Mouse (Mus musculus): ENCODE measurements at regions not wholly inside any gene's neighbourhood (a gene's known extent, or its start where the extent isn't known, plus 50 kb on each side); places are given as distances from the start of the nearest gene placed in this dataset.

- Histone ChIP-seq H3K4me3 (replicated peaks) (no peak overlapping the region), H3K4me2 (no peak overlapping the region), H3K4me1 (no peaks in the 10 kb centered on the region), H3K27ac (no peak overlapping the region), H3K9me3 (no peaks in the 10 kb centered on the region), H3K27me3 (replicated peaks) (no peaks in the 10 kb centered on the region), H3K36me3 (no peaks in the 10 kb centered on the region), H3K9ac (no peak overlapping the region)
- 64% methylated on average over 3 of the region's 3 CpGs for WGBS
- no peak for ATAC-seq (ENCODE audit: insufficient read depth, low FRiP score, low read depth)
Observed at GRCm38 (mm10) chr15:68624831-68625230, 2124.1 kb upstream of the Lrrc6 start.

DNA sequence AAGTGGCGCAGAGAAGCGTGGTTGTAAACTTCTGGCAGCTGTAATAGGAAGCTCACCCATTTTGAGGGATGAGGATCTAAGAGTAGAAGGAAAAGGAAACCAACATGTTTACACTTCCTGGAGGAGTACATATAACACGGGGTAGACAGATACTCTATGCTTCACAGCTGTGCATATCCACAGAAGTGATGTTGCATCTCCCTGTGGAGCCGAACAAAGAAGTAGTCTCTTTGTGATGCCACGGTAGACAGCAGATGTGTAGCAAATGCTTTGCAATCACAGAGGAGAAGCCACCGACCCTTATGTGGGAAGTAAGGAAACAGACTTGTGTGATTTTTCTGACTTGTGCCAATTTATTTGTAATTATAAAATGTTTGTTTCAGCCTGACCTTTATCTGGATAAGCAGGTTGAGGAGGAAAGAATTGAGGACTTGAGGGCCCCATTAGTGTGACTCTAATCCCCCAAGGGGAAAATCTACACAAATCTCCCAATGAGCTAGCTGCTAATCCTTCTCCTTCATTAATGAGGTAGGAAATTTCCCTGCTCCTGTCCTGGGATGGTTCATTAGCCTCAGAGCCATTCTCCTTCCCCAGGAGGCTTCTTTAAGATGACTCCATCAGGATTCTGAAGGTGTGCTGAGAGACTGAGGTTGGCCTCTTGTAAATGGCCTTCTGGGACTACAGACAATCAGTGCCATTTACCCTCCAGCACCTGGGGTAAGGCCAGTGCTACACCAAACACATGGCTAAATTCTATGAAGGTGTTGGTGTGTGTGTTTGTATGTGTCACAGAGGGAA lies 2119.9 kb upstream of the Lrrc6 start:
- WGBS = 75% methylated on average over 6 of the region's 6 CpGs
- H3K9me3 ChIP-seq = no peaks in the 10 kb centered on the region
- no peaks in the 10 kb centered on the region for H3K36me3 ChIP-seq
- no peak overlapping the region for H3K27ac ChIP-seq
- no peak for ATAC-seq (ENCODE audit: insufficient read depth, low FRiP score, low read depth)
- H3K9ac ChIP-seq = no peak overlapping the region
- H3K4me1 ChIP-seq = no peaks in the 10 kb centered on the region
- H3K4me2 ChIP-seq = no peak overlapping the region
- H3K4me3 ChIP-seq (replicated peaks) = no peak overlapping the region
- no peaks in the 10 kb centered on the region for H3K27me3 ChIP-seq (replicated peaks)

DNA sequence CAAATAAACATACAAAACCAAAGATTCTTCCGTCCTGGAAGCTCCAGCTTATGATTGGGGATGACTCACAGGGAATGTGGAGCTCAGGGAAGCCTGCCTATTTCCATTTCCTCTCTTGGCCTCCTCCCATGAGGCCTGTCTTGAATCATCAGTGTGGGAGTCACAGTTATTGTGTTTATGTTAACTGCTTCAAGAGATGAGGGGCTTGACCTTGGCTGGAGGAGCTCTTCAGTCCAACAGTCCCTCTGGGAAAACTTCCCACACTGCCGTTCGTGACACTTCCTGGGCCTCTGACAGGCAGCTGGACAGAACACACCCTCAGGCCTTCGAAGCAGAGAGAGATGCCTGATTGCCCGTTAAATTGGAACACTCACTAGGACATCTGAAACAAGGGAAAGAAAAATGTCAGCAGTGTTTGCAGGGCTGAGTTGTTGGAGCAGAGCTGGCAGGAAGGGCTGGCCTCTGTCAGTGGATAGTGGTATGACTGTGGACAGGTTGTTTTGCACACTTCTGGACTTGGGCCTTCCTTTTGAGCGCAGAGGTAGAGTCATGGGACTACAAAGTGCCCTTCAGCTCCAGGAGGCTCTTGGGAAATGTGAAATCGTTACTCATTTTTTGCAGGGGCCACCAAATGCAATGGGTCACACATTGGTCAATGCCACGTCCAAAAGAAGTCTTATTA lies 2105.5 kb upstream of the Lrrc6 start:
- H3K9me3 ChIP-seq = no peaks in the 10 kb centered on the region
- H3K27ac ChIP-seq = no peak overlapping the region
- no peaks in the 10 kb centered on the region for H3K36me3 ChIP-seq
- no peaks in the 10 kb centered on the region for H3K4me1 ChIP-seq
- H3K4me3 ChIP-seq (replicated peaks) = no peak overlapping the region
- H3K4me2 ChIP-seq = no peak overlapping the region
- WGBS = 43% methylated on average over 8 of the region's 8 CpGs
- no peak overlapping the region for H3K9ac ChIP-seq
- ATAC-seq (ENCODE audit: insufficient read depth, low FRiP score, low read depth) = peak; percentile 79
- no peaks in the 10 kb centered on the region for H3K27me3 ChIP-seq (replicated peaks)

DNA sequence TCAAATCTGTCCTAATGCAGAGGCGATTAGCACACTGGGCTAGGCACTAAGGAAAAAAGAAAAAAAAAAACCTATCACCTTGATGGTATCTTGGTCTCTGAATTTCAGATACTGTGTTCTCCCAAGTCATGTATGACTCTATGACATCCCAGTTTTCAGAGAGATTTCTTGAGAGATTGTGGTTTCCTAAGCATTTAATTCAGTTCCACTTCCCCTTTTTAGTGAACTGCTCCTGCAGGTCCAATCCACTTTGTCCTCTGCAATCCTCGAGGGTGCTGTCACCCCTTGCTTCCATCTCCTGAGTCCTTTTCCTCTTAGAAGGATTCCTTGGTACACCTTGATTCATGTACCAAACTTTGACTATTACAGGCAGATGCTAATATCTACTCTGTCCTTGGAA lies 2104.8 kb upstream of the Lrrc6 start:
- H3K4me1 ChIP-seq = no peaks in the 10 kb centered on the region
- no peaks in the 10 kb centered on the region for H3K36me3 ChIP-seq
- ATAC-seq (ENCODE audit: insufficient read depth, low FRiP score, low read depth) = no peak
- WGBS = 74% methylated on average over 2 of the region's 2 CpGs
- H3K9me3 ChIP-seq = no peaks in the 10 kb centered on the region
- no peak overlapping the region for H3K9ac ChIP-seq
- H3K27me3 ChIP-seq (replicated peaks) = no peaks in the 10 kb centered on the region
- H3K4me2 ChIP-seq = no peak overlapping the region
- H3K27ac ChIP-seq = no peak overlapping the region
- no peak overlapping the region for H3K4me3 ChIP-seq (replicated peaks)

DNA sequence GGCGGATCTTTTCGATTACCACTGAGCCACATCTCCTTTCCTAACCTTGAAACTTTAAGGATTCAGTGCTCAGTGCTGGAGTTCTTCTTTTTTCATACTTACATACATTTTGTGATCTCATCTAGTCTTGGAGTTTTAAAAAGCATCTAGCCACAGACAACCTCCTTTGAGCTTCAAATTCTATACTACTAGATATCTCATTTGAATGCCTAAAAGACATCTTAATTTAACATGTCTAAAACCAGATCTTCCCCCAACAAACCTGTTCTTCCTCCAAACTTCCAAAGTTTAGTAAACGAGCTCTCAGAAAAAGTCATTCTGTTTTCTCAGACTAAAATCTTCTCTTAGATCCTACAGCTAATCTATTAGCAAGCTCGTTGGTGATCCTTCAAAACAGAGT lies 2081.5 kb upstream of the Lrrc6 start:
- 82% methylated on average over 4 of the region's 4 CpGs for WGBS
- ATAC-seq (ENCODE audit: insufficient read depth, low FRiP score, low read depth) = no peak
- Histone ChIP-seq H3K4me2 (no peak overlapping the region), H3K4me3 (replicated peaks) (no peak overlapping the region), H3K9me3 (no peaks in the 10 kb centered on the region), H3K27ac (no peak overlapping the region), H3K9ac (no peak overlapping the region), H3K36me3 (no peaks in the 10 kb centered on the region), H3K4me1 (no peaks in the 10 kb centered on the region), H3K27me3 (replicated peaks) (no peaks in the 10 kb centered on the region)

- no peak for ATAC-seq (ENCODE audit: insufficient read depth, low FRiP score, low read depth)
- Histone ChIP-seq H3K9ac (no peak overlapping the region), H3K27me3 (replicated peaks) (no peaks in the 10 kb centered on the region), H3K4me1 (no peaks in the 10 kb centered on the region), H3K4me2 (no peak overlapping the region), H3K27ac (no peak overlapping the region), H3K4me3 (replicated peaks) (no peak overlapping the region), H3K9me3 (no peaks in the 10 kb centered on the region), H3K36me3 (no peaks in the 10 kb centered on the region)
- WGBS = 95% methylated on average over 2 of the region's 2 CpGs
Observed at GRCm38 (mm10) chr15:68579486-68579885, 2078.8 kb upstream of the Lrrc6 start.

GRCm38 (mm10) chr15:68560654-68561053 lies 2059.9 kb upstream of the Lrrc6 start:
- no peaks in the 10 kb centered on the region for H3K27me3 ChIP-seq (replicated peaks)
- H3K4me3 ChIP-seq (replicated peaks) = no peak overlapping the region
- WGBS = 67% methylated on average over 3 of the region's 3 CpGs
- no peaks in the 10 kb centered on the region for H3K4me1 ChIP-seq
- no peak for ATAC-seq (ENCODE audit: insufficient read depth, low FRiP score, low read depth)
- no peaks in the 10 kb centered on the region for H3K9me3 ChIP-seq
- no peak overlapping the region for H3K4me2 ChIP-seq
- H3K9ac ChIP-seq = no peak overlapping the region
- H3K27ac ChIP-seq = no peak overlapping the region
- H3K36me3 ChIP-seq = no peaks in the 10 kb centered on the region

- H3K4me1 ChIP-seq = no peaks in the 10 kb centered on the region
- no peaks in the 10 kb centered on the region for H3K36me3 ChIP-seq
- no peak overlapping the region for H3K27ac ChIP-seq
- no peak overlapping the region for H3K4me3 ChIP-seq (replicated peaks)
- no peaks in the 10 kb centered on the region for H3K9me3 ChIP-seq
- 59% methylated on average over 7 of the region's 7 CpGs for WGBS
- no peak for ATAC-seq (ENCODE audit: insufficient read depth, low FRiP score, low read depth)
- no peak overlapping the region for H3K9ac ChIP-seq
- no peaks in the 10 kb centered on the region for H3K27me3 ChIP-seq (replicated peaks)
- H3K4me2 ChIP-seq = no peak overlapping the region
Observed at GRCm38 (mm10) chr15:68556133-68556532, 2055.4 kb upstream of the Lrrc6 start.

GRCm38 (mm10) chr15:68536055-68536325 lies 2035.3 kb upstream of the Lrrc6 start:
- no peak for ATAC-seq (ENCODE audit: insufficient read depth, low FRiP score, low read depth)
- Histone ChIP-seq H3K4me2 (no peak overlapping the region), H3K9me3 (no peaks in the 10 kb centered on the region), H3K27ac (no peak overlapping the region), H3K4me3 (replicated peaks) (no peak overlapping the region), H3K4me1 (no peaks in the 10 kb centered on the region), H3K36me3 (no peaks in the 10 kb centered on the region), H3K9ac (no peak overlapping the region), H3K27me3 (replicated peaks) (no peaks in the 10 kb centered on the region)
- WGBS = 72% methylated on average over 4 of the region's 4 CpGs

GRCm38 (mm10) chr15:68535297-68536054 lies 2034.8 kb upstream of the Lrrc6 start:
- Histone ChIP-seq H3K4me2 (no peak overlapping the region), H3K27me3 (replicated peaks) (no peaks in the 10 kb centered on the region), H3K9ac (no peak overlapping the region), H3K4me1 (no peaks in the 10 kb centered on the region), H3K36me3 (no peaks in the 10 kb centered on the region), H3K4me3 (replicated peaks) (no peak overlapping the region), H3K9me3 (no peaks in the 10 kb centered on the region), H3K27ac (no peak overlapping the region)
- no peak for ATAC-seq (ENCODE audit: insufficient read depth, low FRiP score, low read depth)
- 75% methylated on average over 10 of the region's 10 CpGs for WGBS

- Histone ChIP-seq H3K9ac (no peak overlapping the region), H3K9me3 (no peaks in the 10 kb centered on the region), H3K4me3 (replicated peaks) (no peak overlapping the region), H3K4me2 (no peak overlapping the region), H3K27ac (no peak overlapping the region), H3K36me3 (no peaks in the 10 kb centered on the region), H3K27me3 (replicated peaks) (no peaks in the 10 kb centered on the region), H3K4me1 (no peaks in the 10 kb centered on the region)
- 78% methylated on average over 2 of the region's 2 CpGs for WGBS
- no peak for ATAC-seq (ENCODE audit: insufficient read depth, low FRiP score, low read depth)
Observed at GRCm38 (mm10) chr15:68520759-68521158, 2020.0 kb upstream of the Lrrc6 start.

DNA sequence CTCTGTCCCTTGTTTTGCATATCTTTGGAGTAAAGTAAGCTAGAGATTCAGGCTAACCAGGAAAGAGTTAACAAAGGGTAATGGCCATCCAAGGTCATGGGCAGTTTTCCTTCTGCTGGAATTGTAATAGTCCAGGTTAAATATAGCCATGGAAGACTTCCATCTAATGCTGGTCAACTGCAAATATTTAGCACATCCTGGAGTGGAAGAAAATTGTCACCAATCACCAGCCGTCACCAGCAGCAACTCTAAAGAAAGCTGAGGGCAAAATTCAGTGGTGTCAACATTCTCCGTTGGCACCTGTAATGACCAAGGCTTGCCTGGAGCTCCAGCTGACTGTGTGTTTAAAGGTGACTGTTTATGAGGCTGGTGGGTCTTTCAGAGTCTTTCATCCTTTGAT lies 2011.7 kb upstream of the Lrrc6 start:
- H3K4me3 ChIP-seq (replicated peaks) = no peak overlapping the region

More for the DNA sequence above, 2011.7 kb upstream of the Lrrc6 start:
- Histone ChIP-seq H3K4me2 (no peak overlapping the region), H3K9me3 (no peaks in the 10 kb centered on the region), H3K4me1 (no peaks in the 10 kb centered on the region), H3K9ac (no peak overlapping the region), H3K36me3 (no peaks in the 10 kb centered on the region), H3K27ac (no peak overlapping the region), H3K27me3 (replicated peaks) (no peaks in the 10 kb centered on the region)
- WGBS = 85% methylated on average over 2 of the region's 2 CpGs
- ATAC-seq (ENCODE audit: insufficient read depth, low FRiP score, low read depth) = no peak
